In genomic region chr8:12873357-12874046, GRCm38 (mm10) we compare ENCODE assay signal across 8 mouse cellular contexts. TPM values are rescaled to one million over a fixed set of nuclear protein-coding genes. Genes with fewer than 3 reads are reported as not detected.
DNase-seq lines count a peak whose midpoint lies in the region; ATAC-seq and TF ChIP-seq lines count a peak whose summit lies in the region.

Mcf2l (plus strand) TSS chr8:12873806.

- no peaks in the 10 kb centered on the region for H3K79me2 ChIP-seq in liver, adult 2 months (ENCODE audit: control insufficient read depth, insufficient read depth, low read length)

- DNase-seq in CD4-positive helper T cell, adult 2 months (ENCODE audit: low read depth, low spot score): peak; percentile 51
- DNase-seq in adrenal gland, adult (ENCODE audit: inconsistent age in 2 of 2, low spot score in 1 of 2): peak; percentile 37 to 73
- peak; percentile 85 for DNase-seq in embryo, embryonic 10 days (ENCODE audit: low spot score)
- peak; percentile 43 to 56 for DNase-seq in heart, adult 18-20 months
- DNase-seq in kidney, adult 11 months: peak; percentile 74
- peak; percentile 22 for DNase-seq in liver, adult 2 months (ENCODE audit: extremely low read depth, low read depth, low spot score)
- DNase-seq in midbrain, postnatal 0 days (ENCODE audit: low spot score): peak; percentile 72
- DNase-seq in thymus, postnatal 10 days (ENCODE audit: low spot score in 2 of 2): peak; percentile 62 to 67

- 1% methylated on average over 29 of the region's 30 CpGs for WGBS in liver, adult 2 months
- 2% methylated on average over 25 of the region's 30 CpGs for WGBS in midbrain, postnatal 0 days

- H3K27me3 ChIP-seq in liver, adult 2 months (ENCODE audit: control insufficient read depth, insufficient read depth, low read length): peaks cover 6% of the 10 kb centered on the region; the same call in 1 of the 2 replicates
- no peaks in the 10 kb centered on the region for H3K27me3 ChIP-seq in midbrain, postnatal 0 days (ENCODE audit: insufficient read depth, low read length)

- peaks cover 5% of the 10 kb centered on the region for H3K4me1 ChIP-seq in liver, adult 2 months (ENCODE audit: control insufficient read depth, insufficient read depth, low read length)
- peaks cover 9% of the 10 kb centered on the region; the same call in 1 of the 2 replicates for H3K4me1 ChIP-seq in midbrain, postnatal 0 days (ENCODE audit: insufficient read depth, low read length)

- H3K27ac ChIP-seq in liver, adult 2 months (replicated peaks; ENCODE audit: insufficient read depth, low read depth, low read length): no peak within 1 kb of the TSS
- no peak within 1 kb of the TSS for H3K27ac ChIP-seq in midbrain, postnatal 0 days (ENCODE audit: low read depth, low read length)

- H3K4me3 ChIP-seq in liver, adult 2 months (ENCODE audit: insufficient read depth, low read depth, low read length): peak within 1 kb of the TSS; percentile 39
- H3K4me3 ChIP-seq in midbrain, postnatal 0 days (ENCODE audit: low read depth, low read length): peak within 1 kb of the TSS; percentile 57

- no peaks in the 10 kb centered on the region for H3K36me3 ChIP-seq in liver, adult 2 months (ENCODE audit: control insufficient read depth, insufficient read depth, low read length)
- no peaks in the 10 kb centered on the region for H3K36me3 ChIP-seq in midbrain, postnatal 0 days (ENCODE audit: insufficient read depth, low read length)

- TF ChIP-seq CTCF in liver, adult 2 months (IDR thresholded peaks at IDR 0.05; ENCODE audit: low read depth, low read length): no peak
- TF ChIP-seq CTCF in midbrain, postnatal 0 days (IDR thresholded peaks at IDR 0.05): no peak

- peak; percentile 51 for ATAC-seq in midbrain, postnatal 0 days (ENCODE audit: low FRiP score)

- no peaks in the 10 kb centered on the region for H3K9me3 ChIP-seq in midbrain, postnatal 0 days (ENCODE audit: low read length)

- TF ChIP-seq POLR2A in liver, adult 2 months (IDR thresholded peaks at IDR 0.05; ENCODE audit: extremely low read depth, insufficient read depth, low read length): no peak

- H3K4me2 ChIP-seq in midbrain, postnatal 0 days (ENCODE audit: low read depth, low read length, poor library complexity, severe bottlenecking): peak within 1 kb of the TSS; percentile 77

- H3K9ac ChIP-seq in liver, adult 2 months (ENCODE audit: low read depth, low read length): no peak within 1 kb of the TSS; the same call in 1 of the 2 replicates
- peak within 1 kb of the TSS; percentile 71 for H3K9ac ChIP-seq in midbrain, postnatal 0 days (replicated peaks; ENCODE audit: low read length, poor library complexity, severe bottlenecking)

RNA-seq across cellular contexts. Expression of gene Mcf2l, which starts in this region (rescaled TPM):
- total RNA-seq in heart, adult 18-20 months (2021): 10 to 100 TPM; 75.1 to 93.4 TPM
- total RNA-seq in liver, adult 2 months (2014; rRNA removed): 0.40 and 1.1 TPM in 2 replicates
- 0.11 and 0.32 TPM in 2 replicates for polyA plus RNA-seq in liver, adult 2 months (2012; rRNA removed)
- 391 and 405 TPM in 2 replicates for total RNA-seq in midbrain, postnatal 0 days (2014; rRNA removed)
- 130 and 136 TPM in 2 replicates for polyA plus RNA-seq in midbrain, postnatal 0 days (2015; fragmentation: Nextera tagmentation; extraction: Ambion mirVana)

Comparison
In these comparisons a context has a peak if more than half of its experiments do, and no peak if none do; other contexts are left out.
1. RNA of gene Mcf2l (total RNA-seq): 391 to 405 TPM in midbrain, postnatal 0 days and 75.1 to 93.4 TPM in heart, adult 18-20 months; 0.40 to 1.1 TPM in liver, adult 2 months; every median in the first group is over 10 times any median in the second.
2. RNA of gene Mcf2l (polyA plus RNA-seq): 130 to 136 TPM in midbrain, postnatal 0 days; 0.11 to 0.32 TPM in liver, adult 2 months; every median in the first group is over 10 times any median in the second.
3. DNase-seq: peak in every context shown above with its lines; median percentile 85 in embryo, embryonic 10 days; 74 in kidney, adult 11 months; 72 in midbrain, postnatal 0 days; 64 in thymus, postnatal 10 days; 55 in adrenal gland, adult; 51 in CD4-positive helper T cell, adult 2 months; 50 in heart, adult 18-20 months; 22 in liver, adult 2 months.